Mouse (Mus musculus) Muller cell, postnatal 12 days (primary cell): Measurements from ENCODE around the gene Lsm14a.

Experiments
- DNase-seq: peaks from one replicate; pipeline ENCODE4 v3.0.0-alpha.2; 2015; ENCODE audit errors: inconsistent ontology term

The Lsm14a gene

DNA sequence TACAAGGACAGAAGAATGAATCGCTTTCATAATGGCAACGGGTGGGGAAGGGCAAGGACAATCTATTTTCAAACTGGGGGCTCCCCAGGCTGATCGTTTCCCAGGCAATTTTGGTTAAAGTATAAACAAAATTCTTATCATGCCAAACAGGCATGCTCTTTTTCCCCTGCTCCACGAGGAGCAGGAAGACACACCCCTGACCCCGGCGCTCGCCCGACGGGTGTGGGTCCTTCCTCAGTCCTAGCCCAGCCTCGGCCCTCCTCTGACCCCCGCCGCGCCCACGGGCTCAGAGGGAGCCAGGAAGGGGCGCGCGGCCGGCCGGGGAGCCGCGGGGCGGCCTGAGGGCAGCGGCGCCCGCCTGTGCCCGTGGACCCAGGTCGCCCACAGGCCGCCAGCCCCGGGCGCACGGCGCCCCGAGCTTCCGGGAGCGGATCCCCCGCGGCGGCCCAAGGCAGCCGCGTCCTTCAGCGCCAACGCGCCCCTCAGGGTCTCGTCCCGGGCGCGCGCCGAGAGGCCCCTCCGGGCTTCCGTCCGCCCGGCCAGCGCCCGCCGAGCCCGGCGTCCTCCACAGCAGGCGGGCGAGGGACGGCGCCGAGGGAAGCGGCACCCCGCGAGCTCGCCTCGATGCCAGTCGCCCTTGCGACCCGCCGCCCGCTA is 80.2 kb downstream of the Lsm14a start:
- peak; percentile 78 for DNase-seq

GRCm38 (mm10) chr7:34309186-34309764 is 83.8 kb downstream of the Lsm14a start:
- peak; percentile 71 for DNase-seq

DNA sequence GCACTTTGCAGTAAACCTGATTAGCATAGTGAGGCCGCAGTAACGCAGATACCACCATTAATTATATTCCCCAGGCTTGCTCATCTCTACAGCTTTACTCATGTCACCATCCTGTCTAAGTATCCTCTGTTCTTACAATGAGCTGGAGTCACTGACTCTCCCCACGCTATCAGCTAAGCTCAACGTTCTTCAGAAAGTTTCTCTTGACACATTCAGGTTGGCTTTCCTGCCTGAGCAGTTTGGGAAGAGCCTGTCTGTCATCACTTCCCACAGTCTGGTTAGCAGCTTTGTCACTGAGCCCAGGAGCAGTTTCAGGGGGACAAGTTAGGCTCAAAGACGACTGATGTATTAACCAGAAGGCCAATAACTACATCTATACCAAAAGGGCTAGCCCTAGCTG is 84.5 kb downstream of the Lsm14a start:
- DNase-seq: no peak

DNA sequence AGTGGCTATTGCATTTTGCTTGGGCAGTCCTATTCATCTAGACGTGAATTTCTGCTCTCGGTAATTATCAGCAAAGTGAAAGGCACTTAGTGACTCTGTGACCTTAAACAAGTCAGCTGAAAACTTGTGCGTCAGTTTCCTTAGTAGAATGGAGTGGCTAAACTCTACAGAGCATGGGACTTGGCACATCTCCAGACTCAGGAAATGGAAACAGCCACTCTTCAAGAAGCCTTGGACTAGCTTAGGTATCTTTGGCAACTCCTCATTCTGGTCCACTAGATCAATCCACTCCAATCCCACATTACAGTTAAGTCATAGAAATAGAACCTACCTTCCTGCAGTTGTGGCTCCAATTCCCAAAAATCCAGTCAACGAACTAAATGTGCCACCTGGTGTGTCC is 87.7 kb downstream of the Lsm14a start:
- DNase-seq: no peak

DNA sequence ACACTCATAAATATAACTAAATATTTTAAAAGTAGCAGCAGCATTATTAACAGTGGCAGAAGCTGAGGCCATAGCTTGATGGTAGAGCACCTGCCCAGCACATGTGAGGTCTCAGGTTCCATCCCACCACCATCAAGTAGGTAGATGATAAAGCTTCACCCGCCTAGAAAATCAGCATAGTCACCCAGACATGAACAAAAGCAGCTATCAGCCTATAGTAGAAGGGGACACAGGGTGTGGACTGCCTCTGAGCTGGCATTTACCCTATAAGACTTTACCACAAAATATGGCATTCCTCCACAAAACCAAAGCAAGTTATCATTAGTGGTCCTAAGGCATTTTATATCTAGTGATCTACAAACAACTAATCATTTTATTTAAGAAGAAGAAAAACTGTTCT is 90.5 kb downstream of the Lsm14a start:
- no peak for DNase-seq

DNA sequence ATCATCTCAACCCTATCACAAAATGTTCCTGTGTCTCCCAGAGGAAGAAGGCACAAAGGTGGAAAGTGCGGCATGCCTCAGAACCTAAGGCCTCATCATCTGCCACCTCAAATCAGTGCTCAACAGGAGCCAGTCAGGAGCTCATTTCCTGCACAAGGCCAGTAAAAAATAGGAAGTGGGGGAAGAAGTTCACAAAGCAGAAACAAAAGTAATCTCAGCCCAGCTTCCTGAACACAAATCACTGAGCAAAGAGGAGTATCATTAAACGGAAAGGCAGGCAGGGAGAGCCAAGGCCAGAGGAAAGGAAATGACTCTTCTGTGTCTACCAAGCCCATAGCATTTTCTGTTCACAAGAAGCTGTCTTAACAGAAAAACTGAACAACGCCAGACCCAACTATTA is 91.2 kb downstream of the Lsm14a start:
- no peak for DNase-seq

GRCm38 (mm10) chr7:34298818-34299217 is 94.3 kb downstream of the Lsm14a start:
- peak; percentile 65 for DNase-seq

- DNase-seq: no peak
Observed at GRCm38 (mm10) chr7:34296124-34296523, 97.0 kb downstream of the Lsm14a start.
